Mouse (Mus musculus) small intestine, adult 2 months (tissue): ENCODE data around the gene Zfp219.

Experiments
- CTCF ChIP-seq: fragments of 200-500 bp; IDR thresholded peaks from 2 replicates; pipeline ENCODE4 v1.5.1; 2012; ENCODE audit warnings: low read depth, mild to moderate bottlenecking, control low read depth, inconsistent platforms, low read length, moderate library complexity, mixed read lengths; ENCODE audit not compliant: insufficient replicate concordance, insufficient read length; ENCODE audit errors: extremely low read depth
- POLR2A ChIP-seq: fragments of 200-500 bp; IDR thresholded peaks from 2 replicates; pipeline ENCODE4 v1.6.1; 2012; ENCODE audit warnings: low read depth, mild to moderate bottlenecking, control low read depth, inconsistent platforms, low read length, moderate library complexity

DNA sequence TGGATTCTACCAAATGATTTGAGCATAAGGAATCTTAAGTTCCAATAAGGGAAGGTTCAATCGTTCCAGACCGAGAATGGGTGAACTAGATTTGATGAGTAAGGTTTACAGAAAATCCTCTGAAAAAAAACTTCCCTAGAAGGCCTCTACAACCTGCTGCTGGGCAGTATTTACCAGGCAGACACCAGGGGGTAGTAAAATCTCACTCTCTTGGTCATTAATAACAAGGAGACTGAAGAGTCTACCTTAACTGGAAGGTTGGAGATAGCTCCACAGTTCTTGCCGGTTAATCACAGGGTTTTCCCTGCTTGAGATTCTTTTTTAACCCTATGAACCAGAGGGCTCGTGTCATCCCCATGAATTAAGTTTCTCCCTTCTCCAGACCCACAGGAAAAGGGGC lies 37.3 kb downstream of the Zfp219 start:
- TF ChIP-seq POLR2A (no peak), CTCF (no peak)
